Mouse (Mus musculus) hindbrain, embryonic 10.5 days (tissue): ENCODE measurements around the gene Dyrk3. TPM values are rescaled to one million over a fixed set of nuclear protein-coding genes. Genes with fewer than 3 reads are reported as not detected.

Experiments used
- DNase-seq: peaks from one replicate; pipeline ENCODE4 v3.0.0-alpha.2; 2017; ENCODE audit warnings: low spot score
- H3K27ac ChIP-seq: fragments of 300-500 bp; sonication (generic); 2 replicates; pipeline ENCODE4 v1.5.1; 2016; ENCODE audit warnings: mild to moderate bottlenecking, moderate library complexity
- H3K27me3 ChIP-seq: fragments of 300-500 bp; sonication (generic); 2 replicates; pipeline ENCODE4 v1.6.1; 2016; ENCODE audit warnings: mild to moderate bottlenecking; ENCODE audit not compliant: poor library complexity, insufficient read depth, severe bottlenecking
- H3K36me3 ChIP-seq: fragments of 300-500 bp; sonication (generic); 2 replicates; pipeline ENCODE4 v1.6.1; 2016; ENCODE audit warnings: mild to moderate bottlenecking, moderate library complexity
- H3K4me1 ChIP-seq: fragments of 300-500 bp; sonication (generic); replicated peaks from 2 replicates; pipeline ENCODE4 v1.6.1; 2016; ENCODE audit warnings: mild to moderate bottlenecking
- H3K4me3 ChIP-seq: fragments of 300-500 bp; sonication (generic); 2 replicates; pipeline ENCODE4 v1.5.1; 2016; ENCODE audit warnings: mild to moderate bottlenecking, moderate library complexity
- H3K9me3 ChIP-seq: fragments of 300-500 bp; sonication (generic); 2 replicates; pipeline ENCODE4 v1.6.1; 2016; ENCODE audit warnings: mild to moderate bottlenecking, moderate library complexity
- WGBS: fragments of 180-500 bp; shearing (Covaris S2); methylation state at CpG from one replicate; pipeline ENCODE4 v1.1.7; 2016; 5-methylcytosine and 5-hydroxymethylcytosine counted together
- polyA plus RNA-seq: library from polyadenylated mRNA; unstranded; fragments of >200 nt; fragmentation: Nextera tagmentation; extraction: Ambion mirVana; gene quantifications from 2 replicates; pipeline ENCODE4 v1.2.1, GENCODE M21; 2016

The Dyrk3 gene
- polyA plus RNA-seq, 1 experiment from 2014 or later: 11.2 TPM

DNA sequence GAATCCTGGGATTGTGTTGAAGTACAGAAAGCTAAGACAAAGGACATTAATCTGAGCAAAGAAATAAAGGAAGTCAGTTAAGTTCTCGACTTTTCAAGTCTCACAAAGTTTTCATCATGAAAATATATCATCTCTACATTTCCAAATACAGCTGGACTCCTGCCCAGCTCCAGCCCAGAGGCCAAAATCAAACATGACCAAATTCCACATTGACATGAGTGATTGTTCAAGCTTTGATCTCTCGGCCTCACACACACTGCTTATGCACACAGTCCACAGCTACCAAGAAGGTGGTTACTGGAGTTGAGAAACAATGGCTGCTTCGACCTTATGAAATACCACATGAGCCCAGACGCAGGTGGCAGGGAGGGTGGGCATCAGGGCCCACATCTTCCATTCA, 54.5 kb downstream of the Dyrk3 start:
- no peaks in the 10 kb centered on the region for H3K27me3 ChIP-seq
- 66% methylated on average over 4 of the region's 4 CpGs for WGBS
- H3K27ac ChIP-seq: peak overlapping the region; percentile 57

DNA sequence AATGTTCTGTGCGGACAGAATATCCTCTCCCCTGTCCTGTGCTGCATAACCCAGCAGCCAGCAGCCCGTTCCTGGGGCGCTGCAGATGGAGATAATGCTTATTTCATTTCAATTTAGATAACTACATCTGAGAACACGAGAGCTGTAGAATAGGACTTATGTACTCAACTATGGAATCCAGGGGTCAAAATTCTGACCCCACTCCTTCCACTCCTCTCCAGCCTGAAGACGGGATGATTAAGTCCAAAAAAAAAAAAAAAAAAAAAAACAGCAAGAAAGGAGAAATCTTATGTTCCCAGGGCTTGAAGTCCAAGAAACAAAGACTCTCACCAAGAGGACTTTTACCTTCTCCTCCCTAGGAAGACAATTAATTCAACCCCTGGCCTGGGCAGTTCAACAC, 55.0 kb downstream of the Dyrk3 start:
- 0 out of 2 replicates have a peak overlapping the region, but pooled peaks have one; percentile 13 for H3K27ac ChIP-seq
- H3K4me1 ChIP-seq: peaks cover 87% of the 10 kb centered on the region
- no peaks in the 10 kb centered on the region for H3K27me3 ChIP-seq
- no peaks in the 10 kb centered on the region for H3K9me3 ChIP-seq
- no peaks in the 10 kb centered on the region for H3K36me3 ChIP-seq
- H3K4me3 ChIP-seq: no peak overlapping the region
- 73% methylated on average over 5 of the region's 5 CpGs for WGBS
- no peak for DNase-seq

More for the DNA sequence above, 54.5 kb downstream of the Dyrk3 start:
- no peak for DNase-seq
- H3K36me3 ChIP-seq: no peaks in the 10 kb centered on the region
- H3K4me3 ChIP-seq: no peak overlapping the region
- peaks cover 87% of the 10 kb centered on the region for H3K4me1 ChIP-seq
- no peaks in the 10 kb centered on the region for H3K9me3 ChIP-seq

DNA sequence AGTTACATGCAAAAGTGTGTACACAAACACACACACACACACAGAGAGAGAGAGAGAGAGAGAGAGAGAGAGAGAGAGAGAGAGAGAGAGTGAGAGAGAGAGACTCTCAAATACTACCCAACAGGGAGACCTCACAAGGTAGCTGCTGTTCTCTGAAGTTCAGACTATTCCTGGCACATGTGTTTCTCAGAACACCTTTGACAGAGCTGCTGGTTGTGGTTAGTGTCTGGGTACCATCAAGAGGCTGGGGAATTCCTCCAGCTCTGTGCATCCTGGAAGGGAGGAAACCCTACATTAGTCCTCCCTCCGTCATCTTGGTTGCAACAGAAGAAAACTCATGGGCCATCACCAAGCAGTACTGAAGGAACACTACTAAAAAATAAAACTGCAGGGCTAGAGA, 57.5 kb downstream of the Dyrk3 start:
- H3K4me1 ChIP-seq: peaks cover 83% of the 10 kb centered on the region
- 92% methylated on average over 1 of the region's 1 CpGs for WGBS
- DNase-seq: no peak
- H3K36me3 ChIP-seq: no peaks in the 10 kb centered on the region
- no peaks in the 10 kb centered on the region for H3K27me3 ChIP-seq
- H3K27ac ChIP-seq: peak overlapping the region; percentile 18; the same call in 1 of the 2 replicates
- H3K9me3 ChIP-seq: no peaks in the 10 kb centered on the region
- H3K4me3 ChIP-seq: no peak overlapping the region

DNA sequence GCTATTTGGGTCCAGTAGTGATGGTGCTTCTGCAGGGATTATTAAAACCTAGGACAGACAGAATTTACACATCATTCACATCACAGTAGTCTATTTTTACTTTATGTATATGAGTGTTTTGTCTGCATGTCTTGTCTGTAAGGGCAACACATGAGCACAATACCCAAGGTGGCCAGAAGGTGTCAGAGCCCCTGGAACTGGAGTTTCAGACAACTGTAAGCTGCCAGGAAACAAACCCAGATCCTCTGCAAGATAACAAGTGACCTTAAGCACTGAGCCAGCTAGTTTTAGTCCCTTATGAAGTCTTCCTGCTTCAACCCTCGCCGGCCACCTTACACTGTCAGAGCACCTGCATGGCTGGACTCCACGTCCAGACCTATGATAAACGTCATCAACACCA, 58.4 kb downstream of the Dyrk3 start:
- DNase-seq: no peak
- Histone ChIP-seq H3K9me3 (no peaks in the 10 kb centered on the region), H3K4me3 (no peak overlapping the region), H3K27ac (peak overlapping the region; percentile 86), H3K27me3 (no peaks in the 10 kb centered on the region), H3K36me3 (no peaks in the 10 kb centered on the region), H3K4me1 (peaks cover 84% of the 10 kb centered on the region)
- WGBS: 80% methylated on average over 4 of the region's 4 CpGs

DNA sequence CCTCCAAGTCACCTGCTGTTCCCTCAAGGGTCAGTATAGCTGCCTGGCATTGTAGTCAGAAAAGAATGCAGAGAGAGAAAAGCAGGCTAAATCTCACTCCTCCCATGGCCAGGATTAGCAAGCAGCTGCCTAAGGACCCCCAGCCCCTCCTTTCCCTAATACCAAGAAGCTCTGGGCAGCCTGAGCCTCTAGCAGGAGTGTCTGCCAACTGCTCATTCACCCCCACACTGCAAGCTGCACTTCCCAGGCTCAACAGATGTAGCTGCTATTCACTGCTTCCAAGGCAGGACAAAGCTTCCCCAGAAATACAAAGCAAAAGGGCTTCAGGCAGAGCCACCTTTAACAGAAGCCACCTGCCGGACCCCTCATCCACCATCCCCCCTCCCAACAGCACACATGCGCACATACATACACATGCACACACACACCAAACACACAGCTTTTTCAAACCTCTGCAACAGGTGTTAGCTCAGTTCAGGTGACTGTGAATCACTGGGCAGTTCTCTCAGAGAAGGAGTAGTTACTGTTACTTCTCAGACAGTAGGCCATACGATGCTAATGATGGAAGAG, 59.3 kb downstream of the Dyrk3 start:
- Histone ChIP-seq H3K4me1 (peaks cover 84% of the 10 kb centered on the region), H3K27me3 (no peaks in the 10 kb centered on the region), H3K36me3 (no peaks in the 10 kb centered on the region), H3K9me3 (no peaks in the 10 kb centered on the region), H3K27ac (peak overlapping the region; percentile 86), H3K4me3 (peak overlapping the region; percentile 13; the same call in 1 of the 2 replicates)
- WGBS: 34% methylated on average over 3 of the region's 3 CpGs
- DNase-seq: peak; percentile 61

Other genes with a start within 250 kb of the Dyrk3 start
- gene Il20, start 226.9 kb downstream of the Dyrk3 start, polyA plus RNA-seq: not detected in 2 replicates
- gene Il19, start 198.2 kb downstream of the Dyrk3 start, polyA plus RNA-seq: not detected in 2 replicates
- gene Il10, start 118.5 kb downstream of the Dyrk3 start, polyA plus RNA-seq: not detected in 2 replicates
- 47.0 and 51.1 TPM in 2 replicates for gene Mapkapk2, start 40.5 kb downstream of the Dyrk3 start, polyA plus RNA-seq
- 53.9 and 60.6 TPM in 2 replicates for gene Eif2d, start 14.8 kb upstream of the Dyrk3 start, polyA plus RNA-seq
- 1.4 and 1.6 TPM in 2 replicates for gene Rassf5, start 106.9 kb upstream of the Dyrk3 start, polyA plus RNA-seq
- 1.0 and 1.5 TPM in 2 replicates for gene Ikbke, start 141.3 kb upstream of the Dyrk3 start, polyA plus RNA-seq